Mouse (Mus musculus) limb, embryonic 11.5 days (tissue): ENCODE results near the gene Nrip3. TPM values are rescaled to one million over a fixed set of nuclear protein-coding genes. Genes with fewer than 3 reads are reported as not detected.

Experiments
- ATAC-seq: fragments of 200-750 bp; cut with Nextera tagmentation; 2 replicates; pipeline ENCODE4 v1.8.0; 2017; ENCODE audit warnings: low read depth; ENCODE audit not compliant: insufficient number of reproducible peaks, low FRiP score, low TSS enrichment
- DNase-seq: peaks from one replicate; pipeline ENCODE4 v3.0.0-alpha.2; 2015; ENCODE audit warnings: low spot score
- H3K27ac ChIP-seq: fragments of 300-500 bp; sonication (generic); replicated peaks from 2 replicates; pipeline ENCODE4 v1.5.1; 2014; ENCODE audit warnings: low read depth, mild to moderate bottlenecking, low read length
- H3K27me3 ChIP-seq: fragments of 300-500 bp; sonication (generic); 2 replicates; pipeline ENCODE4 v1.6.1; 2014; ENCODE audit warnings: mild to moderate bottlenecking, low read length, mixed read lengths; ENCODE audit not compliant: control insufficient read depth, insufficient read depth
- H3K36me3 ChIP-seq: fragments of 300-500 bp; sonication (generic); 2 replicates; pipeline ENCODE4 v1.6.1; 2014; ENCODE audit warnings: mild to moderate bottlenecking, low read length, moderate library complexity, mixed read lengths; ENCODE audit not compliant: control insufficient read depth, insufficient read depth
- H3K4me1 ChIP-seq: fragments of 300-500 bp; sonication (generic); 2 replicates; pipeline ENCODE4 v1.6.1; 2014; ENCODE audit warnings: low read length, mixed read lengths; ENCODE audit not compliant: control insufficient read depth, insufficient read depth
- H3K4me2 ChIP-seq: fragments of 300-500 bp; sonication (generic); 2 replicates; pipeline ENCODE4 v1.6.1; 2014; ENCODE audit warnings: low read depth, mild to moderate bottlenecking, moderate library complexity; ENCODE audit not compliant: severe bottlenecking
- H3K4me3 ChIP-seq: fragments of 300-500 bp; sonication (generic); 2 replicates; pipeline ENCODE4 v1.5.1; 2014; ENCODE audit warnings: low read depth, low read length
- H3K9ac ChIP-seq: fragments of 300-500 bp; sonication (generic); 2 replicates; pipeline ENCODE4 v1.6.1; 2014; ENCODE audit warnings: mild to moderate bottlenecking, low read length
- H3K9me3 ChIP-seq: fragments of 300-500 bp; sonication (generic); 2 replicates; pipeline ENCODE4 v1.6.1; 2016; ENCODE audit warnings: low read length; ENCODE audit not compliant: control insufficient read depth
- WGBS: fragments of 180-500 bp; shearing (Covaris S2); extraction: QIAGEN DNeasy Blood & Tissue Kit; methylation state at CpG from one replicate; pipeline ENCODE4 v1.1.7; 2014; 5-methylcytosine and 5-hydroxymethylcytosine counted together
- polyA plus RNA-seq: library from polyadenylated mRNA; unstranded; fragments of >200 nt; fragmentation: Nextera tagmentation; extraction: Ambion mirVana; gene quantifications from 2 replicates; pipeline ENCODE4 v1.2.1, GENCODE M21; 2014

Nrip3 gene
- polyA plus RNA-seq, 1 experiment from 2014 or later = 0.20 TPM

DNA sequence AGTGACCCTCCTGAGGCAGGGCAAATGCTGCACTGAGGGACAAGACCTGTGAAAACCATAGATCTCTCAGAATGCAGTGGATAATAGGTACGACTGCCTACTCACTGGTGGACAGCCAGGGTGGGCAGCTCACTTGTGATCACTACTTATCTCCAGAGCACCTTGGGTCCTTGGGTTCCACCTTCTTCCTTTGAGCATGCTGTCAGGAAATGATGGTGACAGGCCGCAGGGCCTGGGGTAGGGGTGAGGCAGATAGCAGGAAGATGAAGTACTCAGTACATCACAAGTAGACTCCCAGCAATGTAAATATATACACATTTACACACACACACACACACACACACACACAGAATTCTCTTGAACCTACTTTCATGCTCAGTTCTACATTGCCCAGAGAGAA, 6.0 kb upstream of the Nrip3 start:
- H3K4me3 ChIP-seq = no peak overlapping the region
- H3K27ac ChIP-seq = no peak overlapping the region
- H3K4me2 ChIP-seq = no peak overlapping the region
- DNase-seq = no peak
- no peak for ATAC-seq
- no peaks in the 10 kb centered on the region for H3K9me3 ChIP-seq
- H3K4me1 ChIP-seq = no peaks in the 10 kb centered on the region
- no peaks in the 10 kb centered on the region for H3K36me3 ChIP-seq
- WGBS = 81% methylated on average over 2 of the region's 2 CpGs
- no peak overlapping the region for H3K9ac ChIP-seq
- H3K27me3 ChIP-seq = peaks cover 3% of the 10 kb centered on the region; the same call in 1 of the 2 replicates

DNA sequence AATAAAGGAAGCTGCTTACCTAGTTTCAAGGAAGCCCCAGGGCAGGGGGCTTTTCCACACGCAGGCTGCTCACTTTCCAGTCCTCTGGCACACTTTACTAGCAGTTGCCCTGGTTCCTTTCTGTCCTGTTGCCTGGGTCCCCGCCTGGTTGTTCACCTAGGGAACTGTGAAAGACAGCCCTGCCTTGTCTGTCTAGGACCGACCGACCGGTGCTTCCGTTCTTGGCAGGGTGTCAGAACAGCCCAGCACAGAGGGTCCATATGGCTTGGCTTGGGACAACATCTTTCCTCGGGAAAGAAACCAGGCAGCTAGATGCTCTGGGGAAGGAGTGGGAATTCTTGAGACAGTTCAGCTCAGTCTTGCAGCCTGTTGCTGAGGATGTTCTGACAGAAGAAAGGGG, 1.5 kb upstream of the Nrip3 start:
- H3K27me3 ChIP-seq = peaks cover 39% of the 10 kb centered on the region
- 0 out of 2 replicates have a peak, but pooled peaks cover 7% of the 10 kb centered on the region for H3K4me1 ChIP-seq
- no peaks in the 10 kb centered on the region for H3K9me3 ChIP-seq
- H3K4me3 ChIP-seq = no peak overlapping the region
- H3K27ac ChIP-seq = no peak overlapping the region
- 62% methylated on average over 7 of the region's 7 CpGs for WGBS
- no peak overlapping the region for H3K4me2 ChIP-seq
- no peaks in the 10 kb centered on the region for H3K36me3 ChIP-seq
- ATAC-seq (no peak), DNase-seq (no peak)
- no peak overlapping the region for H3K9ac ChIP-seq

DNA sequence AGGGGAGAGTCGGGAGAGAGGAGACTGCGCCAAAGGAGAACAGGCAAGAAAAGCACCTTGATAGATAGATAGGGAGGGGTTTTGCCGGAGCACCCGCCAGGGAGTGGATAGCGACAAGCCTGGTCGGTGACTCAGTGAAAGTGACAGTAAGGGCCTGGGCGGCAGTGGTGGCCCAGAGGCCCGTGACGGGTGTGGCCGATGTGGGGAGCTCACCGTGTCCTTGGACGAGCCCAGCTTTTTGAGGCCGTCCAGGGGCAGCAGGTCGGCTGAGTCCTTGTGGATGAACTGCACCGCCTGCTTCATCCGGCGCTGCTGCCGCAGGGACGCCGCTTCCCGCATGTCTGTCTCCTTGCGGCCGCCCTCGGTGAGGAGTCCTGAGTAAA, 747 bp downstream of the Nrip3 start:
- 2% methylated on average over 24 of the region's 24 CpGs for WGBS
- Histone ChIP-seq H3K4me2 (peak overlapping the region; percentile 94), H3K36me3 (no peaks in the 10 kb centered on the region), H3K4me1 (0 out of 2 replicates have a peak, but pooled peaks cover 7% of the 10 kb centered on the region), H3K9me3 (no peaks in the 10 kb centered on the region), H3K27me3 (peaks cover 39% of the 10 kb centered on the region), H3K9ac (peak overlapping the region; percentile 17; the same call in 1 of the 2 replicates), H3K4me3 (peak overlapping the region; percentile 46), H3K27ac (no peak overlapping the region)
- ATAC-seq = peak; percentile 56; the same call in 1 of the 2 replicates
- DNase-seq = no peak

DNA sequence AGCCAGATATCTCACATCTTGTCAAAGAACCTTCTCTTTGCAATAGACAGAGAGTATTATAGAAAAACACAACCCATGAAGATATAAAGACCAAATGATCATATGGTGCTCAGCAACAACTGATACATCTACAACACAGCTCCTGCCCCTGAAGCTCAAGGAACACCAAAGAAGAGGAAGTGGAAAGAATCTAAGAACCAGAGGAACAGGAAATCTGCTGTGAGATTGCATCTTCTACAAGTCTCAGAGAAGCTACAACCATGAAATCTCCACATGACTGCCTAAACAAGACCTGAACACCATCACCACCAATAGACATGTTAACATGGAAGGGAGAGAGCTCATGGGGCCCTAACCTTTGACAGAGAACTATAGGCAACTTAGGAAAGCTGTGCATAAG, 9.6 kb downstream of the Nrip3 start:
- H3K9ac ChIP-seq = no peak overlapping the region
- no peak overlapping the region for H3K4me2 ChIP-seq
- H3K4me1 ChIP-seq = no peaks in the 10 kb centered on the region
- no peak for ATAC-seq
- no peaks in the 10 kb centered on the region for H3K27me3 ChIP-seq
- H3K4me3 ChIP-seq = no peak overlapping the region
- no peaks in the 10 kb centered on the region for H3K9me3 ChIP-seq
- H3K36me3 ChIP-seq = no peaks in the 10 kb centered on the region
- DNase-seq = no peak
- H3K27ac ChIP-seq = no peak overlapping the region

DNA sequence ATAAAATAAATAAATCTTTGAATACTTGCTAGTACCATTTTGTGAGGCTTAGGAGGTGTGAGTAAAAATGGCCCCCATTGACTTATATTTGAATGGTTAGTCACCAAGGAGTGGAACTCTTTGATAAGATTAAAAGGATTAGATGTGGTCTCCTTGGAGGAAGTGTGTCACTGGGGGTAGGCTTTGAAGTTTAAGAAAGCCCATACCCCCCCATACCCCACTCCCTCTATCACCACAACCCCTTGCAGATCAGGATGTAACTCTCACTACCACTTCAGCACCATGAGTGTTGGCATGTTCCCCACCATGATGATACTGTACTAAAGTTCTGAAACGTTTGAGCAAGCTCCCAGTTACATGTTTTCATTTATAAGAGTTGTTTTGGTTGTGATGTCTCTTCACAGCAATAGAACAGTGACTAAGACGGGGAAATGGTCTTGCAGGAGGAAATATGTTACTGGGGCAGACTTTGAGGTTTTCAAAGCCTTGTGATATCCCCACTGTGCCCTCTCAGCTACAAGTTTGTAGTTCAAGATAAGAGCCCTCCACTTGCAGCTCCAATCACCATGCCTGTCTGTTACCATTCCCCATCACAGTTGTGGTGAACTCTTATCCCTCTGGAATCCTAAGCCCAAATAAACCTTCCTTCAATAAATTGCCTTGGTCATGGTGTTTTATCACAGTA, 13.0 kb downstream of the Nrip3 start:
- H3K4me2 ChIP-seq = no peak overlapping the region
- H3K4me1 ChIP-seq = no peaks in the 10 kb centered on the region
- WGBS = 67% methylated on average over 2 of the region's 2 CpGs
- no peaks in the 10 kb centered on the region for H3K9me3 ChIP-seq
- no peak for DNase-seq
- no peak overlapping the region for H3K4me3 ChIP-seq
- no peak overlapping the region for H3K9ac ChIP-seq
- no peaks in the 10 kb centered on the region for H3K27me3 ChIP-seq
- no peak for ATAC-seq
- no peaks in the 10 kb centered on the region for H3K36me3 ChIP-seq
- H3K27ac ChIP-seq = no peak overlapping the region

DNA sequence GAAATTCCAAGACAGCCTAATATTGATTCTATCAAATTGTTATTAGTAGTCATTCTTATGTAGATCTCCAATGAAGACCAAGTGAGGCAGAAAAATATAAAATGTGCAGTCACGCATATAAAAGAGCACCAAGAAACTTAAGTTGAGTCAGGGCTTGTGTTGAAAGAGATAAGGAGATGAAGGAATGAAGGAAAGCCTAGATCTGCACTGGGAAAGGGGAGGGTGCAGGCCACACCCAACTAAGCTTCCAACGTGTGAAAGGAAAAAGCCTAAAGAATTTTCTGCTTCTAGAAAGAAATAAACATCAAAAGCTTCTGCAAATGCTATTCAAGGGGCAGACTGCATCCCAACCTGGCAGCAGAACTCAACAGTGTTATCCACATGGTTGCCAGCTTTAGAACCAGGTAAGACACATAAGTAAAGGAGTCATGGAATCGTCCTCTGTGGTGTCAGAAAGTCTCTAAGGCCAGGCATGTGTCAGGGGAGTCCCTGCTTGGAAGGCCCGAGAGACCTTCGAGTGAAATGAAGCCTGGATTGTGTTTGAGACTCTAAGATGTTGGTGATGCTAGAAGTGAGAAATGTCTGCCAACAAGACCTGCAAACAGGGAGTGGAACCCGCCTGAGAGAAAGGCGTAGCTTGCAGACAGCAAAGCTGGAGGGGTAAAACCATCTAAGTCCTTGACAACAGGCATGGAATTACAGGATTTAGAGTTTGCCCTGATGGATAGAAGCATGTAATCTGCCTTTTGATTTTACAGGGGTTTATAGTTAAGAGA, 14.1 kb downstream of the Nrip3 start:
- Histone ChIP-seq H3K27ac (no peak overlapping the region), H3K4me3 (no peak overlapping the region), H3K9me3 (no peaks in the 10 kb centered on the region), H3K27me3 (no peaks in the 10 kb centered on the region), H3K4me2 (no peak overlapping the region), H3K36me3 (no peaks in the 10 kb centered on the region), H3K4me1 (no peaks in the 10 kb centered on the region), H3K9ac (no peak overlapping the region)
- DNase-seq (no peak), ATAC-seq (no peak)
- WGBS = 81% methylated on average over 7 of the region's 7 CpGs

DNA sequence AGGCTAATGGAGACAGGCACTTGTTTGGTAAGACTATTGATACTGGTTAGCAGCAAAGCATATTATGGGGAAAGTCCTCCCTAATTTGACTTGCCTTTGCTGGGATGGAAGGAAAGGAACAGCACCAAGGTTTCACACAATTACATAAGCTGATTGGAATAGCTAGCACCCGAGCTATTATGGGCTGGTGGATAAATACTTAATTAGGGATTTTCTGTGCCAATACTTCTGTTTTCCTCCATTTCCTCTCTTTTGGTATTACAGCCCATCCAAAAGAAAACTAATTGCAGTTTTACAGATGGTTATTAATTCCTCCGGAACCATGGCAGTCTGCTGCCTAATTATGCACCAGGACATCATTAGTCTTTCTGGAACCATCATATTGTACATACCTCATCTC, 17.8 kb downstream of the Nrip3 start:
- H3K9me3 ChIP-seq = no peaks in the 10 kb centered on the region
- no peaks in the 10 kb centered on the region for H3K36me3 ChIP-seq
- no peak for ATAC-seq
- no peak overlapping the region for H3K4me3 ChIP-seq
- H3K4me2 ChIP-seq = no peak overlapping the region
- H3K27me3 ChIP-seq = no peaks in the 10 kb centered on the region
- no peak overlapping the region for H3K9ac ChIP-seq
- no peaks in the 10 kb centered on the region for H3K4me1 ChIP-seq
- DNase-seq = no peak
- no peak overlapping the region for H3K27ac ChIP-seq
- 56% methylated on average over 2 of the region's 2 CpGs for WGBS

DNA sequence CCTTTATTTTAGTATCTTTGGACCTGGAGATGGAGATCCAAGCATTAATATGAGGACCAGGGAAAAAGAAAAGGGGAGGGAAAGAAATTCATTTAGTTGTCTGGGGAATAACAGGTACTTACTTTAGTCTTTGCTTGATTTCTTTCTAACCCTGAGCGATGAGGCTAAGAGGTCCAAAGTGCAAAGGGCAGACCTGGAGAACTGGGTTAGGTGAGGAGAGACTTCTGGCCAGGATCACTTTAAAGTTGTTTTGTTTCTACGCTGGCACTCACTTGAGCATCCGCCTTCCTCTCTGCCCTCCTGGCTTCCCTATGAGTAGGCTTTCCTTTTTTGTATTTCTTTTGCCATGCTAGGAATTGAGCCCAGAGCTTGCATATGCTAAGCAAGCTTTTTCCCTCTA, 25.5 kb downstream of the Nrip3 start:
- H3K4me1 ChIP-seq = 0 out of 2 replicates have a peak, but pooled peaks cover 3% of the 10 kb centered on the region
- no peak overlapping the region for H3K4me3 ChIP-seq
- ATAC-seq (no peak), DNase-seq (no peak)
- H3K27ac ChIP-seq = no peak overlapping the region
- no peak overlapping the region for H3K4me2 ChIP-seq
- no peak overlapping the region for H3K9ac ChIP-seq
- no peaks in the 10 kb centered on the region for H3K27me3 ChIP-seq
- H3K36me3 ChIP-seq = no peaks in the 10 kb centered on the region
- WGBS = 89% methylated on average over 3 of the region's 3 CpGs
- no peaks in the 10 kb centered on the region for H3K9me3 ChIP-seq
